Mouse (Mus musculus) forelimb bud, embryonic 11.5 days (tissue): ENCODE data around the gene Zbtb7a.
A peak's percentile ranks its signal among the peaks of the same experiment; 100 is the strongest.

Experiments
- DNase-seq: peaks from one replicate; pipeline ENCODE4 v3.0.0-alpha.2; 2012; ENCODE audit warnings: low read depth, low spot score

Zbtb7a gene

DNA sequence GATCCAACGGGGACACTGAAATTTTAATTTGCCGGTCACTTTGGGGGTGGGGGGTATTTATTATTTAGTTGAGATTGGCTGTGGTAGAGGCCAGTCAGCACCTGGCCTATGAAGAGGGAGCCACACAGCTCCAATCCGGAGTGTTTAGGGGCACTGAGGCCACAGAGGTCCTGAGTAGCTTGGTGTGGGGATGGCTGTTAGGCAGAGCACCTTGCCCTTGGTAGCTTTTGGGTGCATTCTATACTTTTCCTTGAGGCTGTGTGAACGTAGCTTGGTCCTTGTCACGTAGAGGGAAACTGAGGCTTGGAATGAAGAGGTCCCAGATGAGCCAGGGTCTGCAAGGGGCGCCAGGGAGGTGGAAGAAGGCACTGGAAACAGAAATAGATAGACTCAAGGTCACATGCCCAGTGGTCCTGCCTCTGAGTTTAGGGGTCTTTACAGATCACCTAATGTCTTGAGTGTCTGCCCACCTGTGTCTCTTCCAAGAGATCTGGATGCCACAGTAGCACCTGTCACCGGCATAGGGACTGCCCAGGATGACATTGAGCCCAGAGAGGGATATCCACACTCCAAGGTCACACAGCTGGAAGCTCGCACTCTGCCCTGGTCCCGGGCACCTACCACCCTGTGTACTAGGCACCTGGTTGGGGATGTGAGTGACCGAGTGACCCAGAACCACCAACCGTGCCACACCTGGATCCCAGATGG, 4.0 kb downstream of the Zbtb7a start:
- no peak for DNase-seq

DNA sequence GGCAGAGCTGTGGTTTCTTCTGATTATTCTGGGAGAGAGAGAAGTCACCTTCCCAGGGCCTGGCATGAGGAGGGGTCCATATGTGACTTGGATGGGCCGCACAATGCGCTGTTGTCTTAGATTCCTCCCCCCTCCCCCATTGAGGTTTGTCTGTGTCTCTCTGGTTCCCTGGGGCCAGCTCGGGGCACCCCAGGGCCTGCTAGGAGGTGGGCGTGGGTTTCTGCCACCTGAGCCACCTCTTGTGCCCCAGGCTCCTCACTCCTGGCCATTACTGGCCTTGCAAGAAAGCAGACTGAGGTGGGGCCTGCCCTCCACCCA, 4.5 kb downstream of the Zbtb7a start:
- DNase-seq = no peak

DNA sequence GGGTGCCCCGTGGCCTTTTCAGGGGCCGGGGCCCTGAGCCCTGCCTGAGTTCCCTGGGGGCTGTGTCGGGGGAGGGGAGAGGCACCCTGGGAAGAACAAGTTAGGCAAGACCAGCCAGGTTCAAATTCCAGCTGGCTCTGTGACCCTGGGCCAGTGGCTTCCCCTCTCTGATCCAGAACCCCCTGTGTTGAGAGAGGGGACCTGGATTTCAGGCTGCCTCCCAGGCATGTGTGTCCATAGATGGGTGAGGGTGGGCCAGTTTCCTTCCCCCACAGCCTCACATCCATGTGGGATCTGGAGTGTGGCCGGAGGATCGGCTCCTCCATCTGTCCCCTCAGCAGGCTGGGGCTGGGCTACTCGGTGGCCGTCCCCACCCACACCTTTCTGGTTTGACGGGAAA, 5.0 kb downstream of the Zbtb7a start:
- no peak for DNase-seq

DNA sequence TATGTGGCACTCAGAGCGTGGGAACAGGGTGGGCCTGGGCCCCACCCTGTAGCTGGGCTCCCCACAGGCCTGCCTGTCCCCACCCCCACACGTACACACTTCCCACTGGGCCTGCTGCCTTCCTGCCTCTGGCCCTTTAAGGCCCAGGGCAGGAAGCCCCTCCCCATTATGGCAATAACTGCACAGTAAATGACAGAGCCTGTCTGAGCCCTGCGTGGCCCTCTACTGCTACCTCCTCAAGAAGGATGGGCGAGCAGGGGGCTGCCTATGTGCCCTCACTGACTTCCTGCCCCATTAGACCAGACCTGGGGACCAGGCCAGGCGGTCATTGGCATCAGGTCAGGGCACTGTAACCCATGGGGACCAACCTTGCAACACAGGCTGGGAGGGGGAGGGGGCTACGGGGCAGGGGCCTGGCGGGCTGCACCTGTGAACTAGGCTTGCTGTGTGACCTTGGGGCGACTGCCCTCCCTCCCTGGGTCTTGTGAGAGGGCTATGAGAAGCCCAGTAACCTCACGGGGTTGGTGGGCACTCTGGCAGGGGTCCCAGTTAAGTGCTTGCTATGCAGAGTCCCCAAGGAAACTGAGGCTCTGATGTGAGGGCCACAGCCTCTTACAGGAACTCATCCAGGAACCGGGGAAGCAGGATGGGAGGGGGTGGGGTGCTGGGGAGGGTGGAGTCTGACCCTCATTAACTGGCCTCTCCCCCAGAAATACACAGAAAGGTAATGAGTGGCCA, 5.9 kb downstream of the Zbtb7a start:
- no peak for DNase-seq

DNA sequence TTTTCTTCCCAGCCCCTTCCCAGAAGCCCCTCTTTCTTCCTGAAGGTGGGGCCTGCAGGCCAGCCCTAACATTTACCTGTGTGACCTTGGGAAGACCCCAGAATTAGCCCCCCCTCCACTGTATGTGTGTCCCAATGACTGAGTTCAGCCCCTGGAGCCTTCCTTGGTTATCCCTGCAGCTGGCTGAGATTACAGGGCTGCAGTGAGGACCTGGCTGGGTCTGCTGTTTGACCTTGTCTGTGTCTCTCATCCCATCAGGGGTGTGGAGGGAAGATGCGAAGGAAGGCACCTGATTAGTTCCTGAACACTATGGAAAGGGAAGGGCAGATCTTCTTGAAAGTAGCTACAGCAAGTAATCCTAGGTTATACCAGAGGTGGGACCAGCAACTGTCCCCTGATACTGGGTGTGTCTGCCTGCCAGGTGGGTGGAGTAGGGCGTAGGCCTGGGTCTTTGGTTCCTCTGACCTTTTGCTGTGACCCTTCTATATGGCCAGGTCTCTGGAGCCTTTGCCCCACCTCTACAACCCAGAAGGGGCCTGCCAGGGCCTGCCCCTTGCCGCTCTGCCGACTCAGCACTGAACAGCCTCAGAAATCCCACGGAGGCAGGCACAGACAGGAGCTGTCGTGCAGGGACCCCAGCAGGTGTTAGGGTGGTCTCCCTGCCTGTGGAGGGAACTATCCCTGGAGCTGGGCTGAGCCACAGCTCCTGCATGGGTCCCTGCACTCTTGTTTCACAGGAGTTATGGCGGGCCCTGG, 6.6 kb downstream of the Zbtb7a start:
- DNase-seq = no peak

DNA sequence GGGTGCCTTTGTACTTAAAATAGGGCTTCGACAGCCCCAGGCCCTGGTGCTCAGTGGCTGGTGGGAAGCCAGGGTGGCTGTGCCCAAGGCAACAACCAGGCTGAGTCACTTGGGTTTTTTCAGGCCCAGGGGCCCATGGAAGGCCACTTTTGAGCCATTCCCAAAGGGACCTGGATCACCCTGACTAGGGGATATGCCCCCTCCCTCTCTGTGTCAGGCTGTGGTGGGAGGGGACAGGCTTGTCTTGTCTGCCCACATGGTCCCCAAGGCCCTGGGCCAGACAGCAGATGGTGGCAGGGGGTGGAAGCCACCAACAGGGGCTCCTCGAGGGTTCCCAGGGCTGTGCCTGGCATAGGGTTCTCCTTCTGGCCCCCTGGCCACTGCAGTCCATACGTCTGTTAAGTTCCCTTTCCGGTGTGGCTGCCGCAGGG, 7.5 kb downstream of the Zbtb7a start:
- DNase-seq = no peak

DNA sequence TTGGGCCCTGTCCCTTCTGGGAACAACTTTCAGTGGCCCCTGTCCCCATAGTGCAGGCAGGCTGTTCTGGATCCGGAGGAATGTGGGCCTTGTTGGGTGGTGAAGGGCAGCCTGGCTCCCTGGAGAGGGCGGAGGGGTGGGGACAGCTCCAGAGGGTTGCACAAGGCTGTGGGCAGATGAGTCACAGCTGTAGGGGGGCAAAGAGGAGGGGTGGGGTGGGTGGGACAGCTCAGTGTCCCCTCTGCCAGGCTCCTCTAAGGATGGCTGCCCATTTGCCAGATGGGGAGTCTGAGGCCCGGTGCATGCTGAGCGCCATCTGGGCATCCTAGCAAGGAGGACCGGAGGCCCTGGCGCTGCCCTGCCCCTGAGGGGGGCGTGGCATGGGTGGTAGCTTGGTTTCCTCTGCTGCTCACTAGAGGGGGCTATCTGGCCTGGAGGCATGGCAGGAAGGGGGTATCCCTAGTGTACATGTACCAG, 8.2 kb downstream of the Zbtb7a start:
- no peak for DNase-seq

DNA sequence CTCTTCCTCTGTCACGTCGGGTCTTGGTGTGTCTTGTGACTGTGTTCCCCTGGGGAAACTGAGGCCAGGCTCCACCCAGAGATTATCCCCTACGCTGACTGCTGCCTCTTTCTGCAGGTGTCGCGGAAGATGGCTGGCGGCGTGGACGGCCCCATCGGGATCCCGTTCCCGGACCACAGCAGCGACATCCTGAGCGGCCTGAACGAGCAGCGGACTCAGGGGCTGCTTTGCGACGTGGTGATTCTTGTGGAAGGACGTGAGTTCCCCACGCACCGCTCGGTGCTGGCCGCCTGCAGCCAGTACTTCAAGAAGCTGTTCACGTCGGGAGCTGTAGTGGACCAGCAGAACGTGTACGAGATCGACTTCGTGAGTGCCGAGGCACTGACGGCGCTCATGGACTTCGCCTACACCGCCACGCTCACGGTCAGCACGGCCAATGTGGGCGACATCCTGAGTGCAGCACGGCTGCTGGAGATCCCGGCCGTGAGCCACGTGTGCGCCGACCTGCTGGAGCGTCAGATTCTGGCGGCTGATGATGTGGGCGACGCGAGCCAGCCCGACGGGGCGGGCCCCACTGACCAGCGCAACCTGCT, 8.9 kb downstream of the Zbtb7a start:
- no peak for DNase-seq

DNA sequence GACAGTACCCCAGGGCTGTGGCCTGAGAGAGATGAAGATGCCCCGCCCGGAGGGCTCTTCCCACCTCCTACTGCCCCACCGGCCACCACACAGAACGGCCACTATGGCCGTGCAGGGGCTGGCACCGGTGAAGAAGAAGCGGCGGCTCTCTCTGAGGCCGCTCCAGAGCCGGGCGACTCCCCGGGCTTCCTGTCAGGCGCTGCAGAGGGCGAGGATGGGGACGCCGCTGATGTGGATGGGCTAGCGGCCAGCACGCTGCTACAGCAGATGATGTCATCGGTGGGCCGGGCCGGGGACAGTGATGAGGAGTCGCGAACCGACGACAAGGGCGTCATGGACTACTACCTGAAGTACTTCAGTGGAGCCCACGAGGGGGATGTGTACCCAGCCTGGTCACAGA, 9.6 kb downstream of the Zbtb7a start:
- DNase-seq = no peak

DNA sequence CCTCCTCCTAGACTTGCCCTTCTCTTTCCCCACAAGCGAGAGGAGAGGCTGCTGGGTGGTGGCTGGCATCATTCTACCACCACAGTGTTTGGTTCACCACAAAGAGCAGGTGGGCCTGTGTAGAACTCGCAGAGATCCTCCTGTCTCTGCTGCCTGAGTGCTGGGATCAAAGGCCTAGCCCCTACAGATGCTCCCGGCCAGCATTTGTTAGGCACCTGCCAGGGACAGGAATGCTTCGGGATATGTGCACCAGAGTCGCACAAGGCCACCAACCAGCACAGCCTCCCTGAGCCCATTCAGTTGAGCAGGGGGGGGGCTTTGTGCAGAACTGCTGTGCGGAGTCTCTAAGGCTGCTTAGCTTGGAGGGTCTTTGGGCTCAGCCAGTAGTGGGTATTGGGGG, 10.3 kb downstream of the Zbtb7a start:
- no peak for DNase-seq

DNA sequence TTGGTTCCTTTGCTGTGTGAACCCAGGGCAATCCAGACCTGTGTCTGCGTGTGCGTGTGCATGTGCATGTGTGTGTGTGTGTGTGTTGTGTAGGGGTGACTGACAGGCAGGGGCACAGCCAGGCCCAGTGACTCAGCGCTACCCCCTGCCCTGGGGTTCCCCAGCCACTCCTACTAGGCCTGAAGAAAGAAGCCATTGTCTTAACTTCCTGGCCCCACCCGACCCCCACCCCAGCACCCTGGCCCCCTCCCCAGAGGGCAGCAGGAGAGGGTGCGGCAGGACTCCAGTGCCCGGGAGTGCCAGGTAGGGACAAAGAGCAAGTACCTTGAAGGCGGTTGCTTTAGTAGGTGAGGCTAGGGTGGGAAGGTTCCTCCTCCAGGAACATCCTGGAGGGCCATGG, 10.8 kb downstream of the Zbtb7a start:
- no peak for DNase-seq

DNA sequence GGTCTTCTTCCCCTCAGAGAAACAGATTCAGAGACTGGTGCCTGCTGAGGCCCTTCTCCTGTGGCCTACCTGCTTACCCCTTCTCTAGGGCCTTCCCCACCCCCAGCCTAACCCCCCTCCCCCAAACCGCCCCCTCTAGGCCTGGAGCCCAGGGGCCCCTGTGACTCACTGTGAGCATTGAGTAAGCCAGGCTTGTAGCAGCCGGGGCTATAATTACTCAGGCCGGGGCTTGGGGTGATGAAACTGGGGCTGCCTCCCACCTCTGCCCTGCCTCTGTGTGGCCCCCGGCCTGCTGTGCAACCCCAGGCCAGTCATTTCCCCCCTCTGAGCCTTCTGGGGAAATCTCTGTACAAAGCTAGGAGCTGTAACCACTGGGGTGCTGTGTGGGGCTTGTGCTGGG, 11.3 kb downstream of the Zbtb7a start:
- no peak for DNase-seq

DNA sequence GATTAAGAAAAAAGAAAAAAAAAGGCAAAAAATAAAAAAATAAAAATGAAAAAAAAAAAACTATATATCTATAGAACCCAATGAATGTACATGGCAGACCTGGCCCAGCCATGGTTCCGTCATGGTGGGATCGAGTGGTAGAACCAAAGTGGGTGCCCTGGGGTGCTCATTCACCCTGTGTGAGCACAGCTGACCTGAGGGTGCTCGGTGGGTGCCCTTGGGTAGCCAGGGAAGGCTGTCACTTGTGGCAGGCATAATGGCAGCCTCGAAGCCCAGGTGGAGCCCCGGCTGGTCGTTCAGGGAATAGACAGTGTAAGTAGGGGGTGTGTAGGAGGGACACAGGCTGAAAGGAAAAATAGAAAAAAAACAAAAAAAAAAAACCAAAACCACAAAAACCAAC, 16.2 kb downstream of the Zbtb7a start:
- DNase-seq = no peak

DNA sequence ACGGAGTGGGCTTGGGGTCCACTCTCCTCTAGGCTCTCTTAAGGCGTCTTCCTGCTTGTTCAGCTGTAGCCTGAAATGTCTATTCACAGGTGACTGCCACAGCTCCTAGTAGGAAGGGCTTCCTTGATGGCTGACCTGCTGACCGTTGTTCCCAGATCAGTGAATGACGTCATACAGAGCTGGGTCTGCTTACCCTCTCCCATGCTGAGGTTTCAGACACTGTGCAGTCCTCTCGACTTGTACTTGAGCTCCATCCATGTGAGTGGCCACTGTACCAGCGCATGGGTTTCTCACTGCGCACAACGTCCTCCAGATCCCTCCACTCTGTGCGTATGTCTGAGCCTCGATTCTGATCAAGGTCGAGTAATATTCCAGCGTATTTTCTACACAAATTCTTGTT, 17.6 kb downstream of the Zbtb7a start:
- no peak for DNase-seq

DNA sequence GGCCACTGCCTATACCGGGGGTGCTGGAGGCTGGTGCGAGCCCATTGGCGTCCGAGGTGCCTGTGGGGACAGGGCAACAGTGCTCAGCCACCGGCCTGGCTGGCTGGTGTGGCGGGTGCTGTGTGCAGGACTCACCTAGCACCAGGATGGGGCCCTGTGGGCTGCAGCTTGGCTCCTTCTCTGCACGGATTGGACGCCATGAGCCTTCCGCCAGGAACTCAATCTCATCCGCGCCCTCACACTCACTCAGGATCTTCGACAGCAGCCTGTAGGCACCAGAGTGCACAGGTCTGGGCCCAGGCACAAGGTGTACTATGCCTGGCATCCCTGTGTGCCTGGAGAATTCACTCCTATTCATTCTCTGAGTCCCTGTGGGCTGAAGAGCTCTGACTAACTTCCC, 19.3 kb downstream of the Zbtb7a start:
- DNase-seq = no peak

DNA sequence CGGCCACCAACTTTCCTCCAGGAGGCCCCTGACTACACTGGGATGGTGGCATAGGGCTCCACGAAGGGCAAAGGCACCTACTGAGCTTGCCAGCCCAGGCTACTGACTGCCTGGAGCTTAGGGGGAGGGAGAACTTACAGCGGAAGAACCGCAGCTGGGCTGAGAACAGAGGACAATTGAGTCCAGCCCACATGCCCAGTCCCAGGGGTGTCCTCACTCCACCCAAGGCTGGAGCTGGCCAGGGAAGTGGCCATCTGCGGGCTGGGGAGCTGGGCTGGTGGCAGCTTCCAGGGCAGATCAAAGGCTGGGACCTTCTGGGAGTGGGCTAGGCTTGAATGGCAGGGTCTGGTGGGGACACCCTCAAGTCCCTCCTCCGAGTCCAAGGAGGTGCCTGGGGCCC, 19.7 kb downstream of the Zbtb7a start:
- no peak for DNase-seq

DNA sequence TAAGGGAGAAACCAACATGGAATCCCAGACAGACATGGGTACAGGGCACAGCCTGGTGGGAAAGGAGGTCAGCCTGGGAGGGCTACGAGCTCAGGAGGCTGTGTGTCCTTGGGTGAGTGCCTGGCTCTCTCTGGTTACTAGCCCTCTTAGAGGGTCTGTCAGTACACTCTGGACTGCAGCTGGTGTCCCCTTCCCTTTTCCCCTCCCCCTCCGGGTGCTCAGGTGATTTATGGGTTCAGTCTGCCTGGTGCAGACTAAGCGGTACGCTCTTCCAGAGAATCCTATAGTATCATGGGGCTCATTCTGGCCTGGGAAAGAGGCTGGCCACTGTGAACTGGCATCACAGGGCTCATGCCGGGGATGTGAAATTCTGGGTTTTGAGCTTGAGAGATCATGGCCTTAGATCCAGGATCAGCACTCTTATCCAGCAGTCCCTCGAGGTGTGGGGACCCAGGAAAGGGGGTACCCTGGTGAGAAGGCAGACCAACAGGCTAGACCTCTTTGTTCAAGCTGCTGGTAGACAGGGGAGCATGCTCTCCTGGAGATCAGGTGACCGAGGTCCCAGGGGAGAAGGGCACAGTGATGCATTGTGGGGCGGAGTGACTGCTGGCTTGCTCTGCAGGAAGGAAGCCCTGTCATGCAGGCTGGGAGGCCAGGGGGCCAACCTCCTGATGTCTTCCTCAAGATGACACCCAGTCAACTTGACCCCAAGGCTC, 26.7 kb downstream of the Zbtb7a start:
- DNase-seq = no peak

DNA sequence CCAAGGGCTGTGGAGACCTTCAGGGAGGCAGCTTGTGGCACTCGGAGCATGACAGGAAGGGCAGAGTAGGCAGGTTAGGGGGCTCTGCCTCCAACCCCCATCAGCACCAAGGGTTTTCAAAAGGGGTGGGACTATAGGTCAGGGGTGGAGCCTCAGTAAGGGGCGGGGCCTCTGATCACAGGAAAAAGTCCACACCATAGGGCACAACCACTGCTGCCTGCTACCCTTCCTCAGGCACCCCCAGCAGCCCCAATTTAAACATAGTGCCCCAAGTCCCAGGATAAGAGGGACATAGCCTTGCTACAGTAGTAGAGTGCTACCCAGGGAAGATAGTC, 27.3 kb downstream of the Zbtb7a start:
- DNase-seq = no peak

DNA sequence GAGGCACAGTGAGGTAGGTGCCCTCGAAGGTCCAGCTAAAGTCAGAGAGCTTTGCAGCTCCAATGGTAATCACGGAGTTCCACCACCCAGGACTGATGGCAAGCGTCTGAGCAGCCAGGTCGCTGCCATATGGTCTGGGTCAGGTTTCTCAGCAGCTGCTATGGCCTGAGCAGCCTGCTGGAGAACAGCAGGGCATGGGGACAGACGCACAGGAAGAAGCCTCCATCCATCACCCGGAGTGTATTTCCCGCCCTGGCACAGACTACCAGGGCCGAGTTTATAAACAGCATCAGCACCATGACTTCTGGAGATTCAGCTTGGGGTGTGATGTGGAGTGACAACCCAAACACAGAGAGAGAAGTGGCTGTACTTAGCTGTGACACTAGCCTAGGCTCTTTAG, 30.1 kb downstream of the Zbtb7a start:
- DNase-seq = no peak

DNA sequence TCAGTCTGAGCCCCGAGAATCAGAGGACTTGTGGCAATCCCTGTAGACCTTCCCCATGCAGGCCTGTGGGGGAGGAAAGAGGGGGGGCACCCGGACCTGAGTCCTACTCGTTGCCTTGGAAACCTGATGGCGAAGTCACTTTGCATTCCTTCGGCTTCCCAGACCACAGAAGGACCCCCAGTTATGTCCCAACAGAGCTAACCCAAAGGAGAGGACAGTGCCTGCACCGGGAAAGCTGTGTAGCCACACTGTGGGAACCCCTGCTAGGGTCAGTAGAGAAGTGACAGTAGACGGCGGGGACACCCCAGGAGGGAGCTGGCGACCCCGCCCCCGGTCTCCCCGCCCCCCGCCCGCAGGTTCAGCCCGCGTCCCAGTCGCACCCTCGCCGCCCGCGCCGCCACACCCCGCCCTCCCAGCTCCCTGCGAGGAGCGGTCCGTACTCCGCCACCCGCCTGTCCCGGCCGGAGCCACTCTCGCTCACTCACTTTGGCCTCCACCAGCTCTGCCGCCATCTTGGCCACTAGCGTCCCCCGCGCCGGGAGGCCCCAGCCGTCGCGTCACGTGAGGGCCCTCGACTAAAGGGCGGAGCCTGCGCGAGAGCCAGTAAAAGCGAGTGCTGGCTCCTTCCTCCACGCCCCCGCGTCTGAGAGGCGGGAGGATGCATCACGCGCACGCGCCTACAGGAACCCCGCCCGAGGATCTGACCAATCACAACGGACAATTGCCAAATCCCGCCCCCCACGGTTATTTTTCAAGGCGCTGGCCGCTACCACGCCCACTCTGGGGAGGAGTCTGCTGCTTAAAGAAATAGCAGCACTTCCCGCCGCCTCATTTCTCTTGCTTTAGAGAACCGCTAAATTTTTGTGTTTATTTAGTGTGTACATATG, 32.4 kb downstream of the Zbtb7a start, which contains the start of gene Pias4:
Gene Pias4 (minus strand): TSS at position 724 of the 887 bp plus-strand sequence.
- peak; percentile 99 for DNase-seq

DNA sequence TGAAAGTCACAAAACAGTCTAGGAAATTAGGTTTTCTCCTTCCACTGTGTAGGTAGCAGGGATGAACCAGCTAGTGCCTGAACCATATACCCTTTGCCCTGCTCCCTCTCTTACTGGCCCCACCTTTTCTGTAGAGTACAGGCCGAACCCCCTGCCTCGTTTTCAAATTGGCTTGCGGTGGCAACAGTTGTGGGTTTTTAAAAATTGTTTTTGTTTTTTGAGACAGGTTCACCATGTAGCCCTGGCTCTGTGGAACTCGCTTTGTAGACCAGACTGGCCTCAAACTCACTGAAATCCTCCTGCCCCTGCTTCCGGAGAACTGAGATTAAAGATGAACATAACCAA, 33.0 kb downstream of the Zbtb7a start:
- no peak for DNase-seq
